Mouse (Mus musculus): ENCODE measurements around the gene Robo4. TPM values are rescaled to one million over a fixed set of nuclear protein-coding genes. Genes with fewer than 3 reads are reported as not detected.

Robo4 gene
- polyA plus RNA-seq, 1 experiment from 2014 or later: 10.7 TPM

DNA sequence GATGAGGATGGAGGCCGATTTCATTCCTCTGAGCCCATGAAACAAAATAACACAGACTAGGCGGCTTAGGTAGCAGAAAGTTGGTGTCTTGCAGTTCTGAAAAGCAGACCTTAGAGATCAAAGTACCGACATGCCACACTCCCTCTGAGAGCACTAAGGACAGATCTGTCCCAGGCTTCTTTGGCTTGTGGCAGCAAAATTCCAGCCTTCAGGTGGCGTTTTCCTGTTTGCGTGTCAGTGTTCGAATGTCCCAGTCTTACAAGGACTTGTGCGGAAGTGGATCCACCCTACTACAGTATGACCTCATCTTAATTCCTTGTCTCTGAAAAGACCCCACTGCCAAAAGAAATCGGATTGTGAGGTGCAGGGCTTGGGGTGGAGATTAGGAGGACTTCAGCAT lies 32.8 kb upstream of the Robo4 start:
- WGBS: 70% methylated on average over 8 of the region's 8 CpGs
- H3K27ac ChIP-seq: no peak overlapping the region; the same call in 1 of the 2 replicates

DNA sequence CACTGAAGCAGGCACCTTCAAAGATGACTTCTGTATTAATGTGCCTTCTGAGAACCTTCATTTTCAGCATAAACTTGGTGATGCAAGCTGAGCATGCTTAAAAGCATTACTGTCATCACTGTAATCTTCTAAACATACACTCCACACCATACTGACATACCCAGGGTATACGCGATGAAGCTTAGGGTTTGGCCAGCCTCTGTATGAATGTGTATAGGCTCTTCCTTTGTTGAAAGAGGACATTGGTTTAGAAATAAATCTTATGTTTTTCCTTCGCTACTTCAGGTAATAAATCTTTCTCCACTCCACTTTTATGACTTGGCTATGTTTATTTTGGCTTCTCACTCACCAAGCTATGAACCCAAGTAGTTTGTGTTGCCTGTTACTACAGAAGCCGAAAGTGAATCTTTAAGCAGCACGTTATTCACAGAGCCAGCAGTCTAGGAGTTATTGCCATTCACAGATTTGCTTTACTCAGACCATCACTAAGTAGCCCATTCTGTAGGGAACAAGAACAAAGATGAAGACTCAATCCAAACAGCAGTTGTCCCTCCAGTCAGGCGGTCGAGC lies 30.4 kb upstream of the Robo4 start:
- Histone ChIP-seq H3K9ac (no peak overlapping the region), H3K9me3 (no peaks in the 10 kb centered on the region), H3K4me1 (no peaks in the 10 kb centered on the region), H3K4me2 (no peak overlapping the region), H3K27me3 (no peaks in the 10 kb centered on the region), H3K4me3 (no peak overlapping the region), H3K36me3 (no peaks in the 10 kb centered on the region), H3K27ac (no peak overlapping the region)
- WGBS: 66% methylated on average over 7 of the region's 7 CpGs
- no peak for ATAC-seq (ENCODE audit: insufficient number of reproducible peaks, low FRiP score, low TSS enrichment, low read depth)

More for the DNA sequence above, 32.8 kb upstream of the Robo4 start:
- H3K4me1 ChIP-seq: no peaks in the 10 kb centered on the region
- ATAC-seq (ENCODE audit: insufficient number of reproducible peaks, low FRiP score, low TSS enrichment, low read depth): no peak
- no peaks in the 10 kb centered on the region for H3K27me3 ChIP-seq
- no peaks in the 10 kb centered on the region for H3K9me3 ChIP-seq
- no peak overlapping the region for H3K4me2 ChIP-seq
- no peaks in the 10 kb centered on the region for H3K36me3 ChIP-seq
- no peak overlapping the region for H3K4me3 ChIP-seq
- H3K9ac ChIP-seq: no peak overlapping the region

DNA sequence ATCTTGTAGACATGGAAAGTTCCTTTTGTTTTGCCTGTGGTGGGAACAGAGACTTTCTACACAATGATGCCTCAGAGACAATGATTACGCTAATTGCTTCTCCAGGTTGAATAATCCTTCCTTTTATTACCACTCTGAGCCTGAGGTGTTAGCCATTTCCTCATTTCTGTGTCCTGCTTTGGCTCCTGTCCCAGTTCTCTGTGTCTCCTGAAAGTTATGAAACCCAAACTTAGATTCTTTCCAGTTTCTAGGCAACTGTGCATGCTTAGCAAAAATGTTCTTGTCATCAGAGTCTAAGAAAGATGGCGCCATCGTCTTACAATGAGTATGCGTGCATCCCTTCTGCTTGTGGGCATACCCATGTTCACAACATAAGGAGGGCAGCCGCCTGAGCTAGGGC lies 26.0 kb upstream of the Robo4 start:
- Histone ChIP-seq H3K9me3 (no peaks in the 10 kb centered on the region), H3K27ac (no peak overlapping the region), H3K4me2 (no peak overlapping the region), H3K4me3 (no peak overlapping the region), H3K27me3 (no peaks in the 10 kb centered on the region), H3K36me3 (no peaks in the 10 kb centered on the region), H3K4me1 (no peaks in the 10 kb centered on the region), H3K9ac (no peak overlapping the region)
- WGBS: 86% methylated on average over 5 of the region's 5 CpGs
- ATAC-seq (ENCODE audit: insufficient number of reproducible peaks, low FRiP score, low TSS enrichment, low read depth): no peak

DNA sequence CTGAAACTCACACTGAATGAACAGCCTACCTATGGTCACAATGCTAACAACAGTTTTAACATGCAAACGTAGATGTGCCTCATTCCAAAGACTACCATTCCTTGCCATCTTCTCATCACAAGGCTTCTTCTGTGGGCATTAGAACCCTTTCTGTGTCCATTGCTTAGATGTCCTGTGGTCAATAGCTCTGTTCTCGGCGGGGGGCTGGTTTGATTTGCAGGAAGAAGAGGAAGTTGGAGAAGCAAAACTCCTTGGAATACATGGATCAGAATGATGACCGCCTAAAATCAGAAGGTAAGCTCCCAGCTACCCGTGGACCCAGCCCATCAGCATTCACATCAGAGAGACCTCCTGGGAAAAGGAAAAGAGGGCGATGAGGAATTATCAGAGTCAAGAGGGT lies 18.5 kb upstream of the Robo4 start:
- ATAC-seq (ENCODE audit: insufficient number of reproducible peaks, low FRiP score, low TSS enrichment, low read depth): no peak
- 88% methylated on average over 6 of the region's 6 CpGs for WGBS

DNA sequence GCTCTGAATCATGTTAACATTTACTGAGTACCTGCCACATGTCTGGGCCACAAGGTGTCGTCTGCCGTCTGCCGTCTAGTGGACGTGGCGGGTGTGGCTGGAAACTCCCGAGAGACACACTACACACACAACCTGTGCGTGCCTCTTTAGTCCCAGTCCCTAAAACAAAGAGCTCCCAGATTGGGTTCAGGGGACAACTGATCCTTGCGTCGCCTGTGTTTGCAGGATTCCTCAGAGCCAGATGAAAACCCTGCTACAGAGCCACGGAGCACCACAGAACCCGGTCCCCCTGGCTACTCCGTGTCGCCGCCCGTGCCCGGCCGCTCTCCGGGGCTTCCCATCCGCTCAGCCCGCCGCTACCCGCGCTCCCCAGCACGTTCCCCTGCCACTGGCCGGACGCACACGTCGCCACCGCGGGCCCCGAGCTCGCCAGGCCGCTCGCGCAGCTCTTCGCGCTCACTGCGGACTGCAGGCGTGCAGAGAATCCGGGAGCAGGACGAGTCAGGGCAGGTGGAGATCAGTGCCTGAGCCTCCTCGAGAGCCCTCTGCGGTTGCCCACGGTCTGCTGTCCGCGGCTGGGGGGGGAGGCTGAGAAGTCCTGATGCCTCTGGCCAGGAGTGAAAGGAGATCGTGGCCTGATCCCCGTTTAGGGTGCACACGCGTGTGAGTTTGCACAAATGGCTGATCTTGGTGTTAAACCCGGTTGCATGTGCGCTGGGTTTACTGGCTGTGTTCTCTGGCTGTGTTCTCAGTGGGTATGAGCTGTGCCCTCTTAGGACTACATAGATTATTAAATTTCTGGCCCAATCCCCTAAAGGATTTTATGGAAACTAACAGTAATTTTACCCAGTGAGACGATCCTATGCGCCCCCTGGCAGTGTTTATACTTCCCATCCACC lies 17.2 kb upstream of the Robo4 start:
- Histone ChIP-seq H3K4me3 (peak overlapping the region; percentile 44), H3K4me2 (peak overlapping the region; percentile 91), H3K27me3 (peaks cover 34% of the 10 kb centered on the region), H3K36me3 (no peaks in the 10 kb centered on the region), H3K9me3 (no peaks in the 10 kb centered on the region), H3K4me1 (peaks cover 8% of the 10 kb centered on the region), H3K27ac (no peak overlapping the region), H3K9ac (peak overlapping the region; percentile 49)
- 4% methylated on average over 54 of the region's 54 CpGs for WGBS
- ATAC-seq (ENCODE audit: insufficient number of reproducible peaks, low FRiP score, low TSS enrichment, low read depth): peak; percentile 55; the same call in 1 of the 2 replicates

More for the DNA sequence above, 18.5 kb upstream of the Robo4 start:
- Histone ChIP-seq H3K36me3 (no peaks in the 10 kb centered on the region), H3K9me3 (no peaks in the 10 kb centered on the region), H3K4me3 (no peak overlapping the region), H3K4me1 (peaks cover 8% of the 10 kb centered on the region), H3K27me3 (peaks cover 34% of the 10 kb centered on the region), H3K9ac (no peak overlapping the region), H3K27ac (no peak overlapping the region), H3K4me2 (no peak overlapping the region)

DNA sequence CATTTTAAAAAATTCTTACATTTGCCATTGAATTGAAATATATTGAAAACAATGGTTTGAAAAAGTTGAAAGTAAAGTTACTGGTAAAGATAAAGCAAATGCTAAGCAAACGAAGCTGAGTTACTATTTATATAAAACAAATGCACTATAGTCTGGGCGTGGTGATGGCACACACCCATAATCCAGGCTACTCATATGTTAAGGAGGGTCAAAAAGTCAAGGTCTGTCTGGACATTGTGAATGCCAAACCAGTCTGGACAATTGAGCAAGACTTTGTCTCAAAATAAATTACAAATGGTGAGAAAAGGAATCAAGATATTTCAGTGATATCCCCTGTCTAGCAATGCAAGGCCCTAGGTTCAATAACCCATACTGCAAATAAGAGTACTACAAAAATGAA lies 10.8 kb upstream of the Robo4 start:
- H3K27ac ChIP-seq: no peak overlapping the region
- no peaks in the 10 kb centered on the region for H3K4me1 ChIP-seq
- H3K4me2 ChIP-seq: no peak overlapping the region
- no peak overlapping the region for H3K4me3 ChIP-seq
- ATAC-seq (ENCODE audit: insufficient number of reproducible peaks, low FRiP score, low TSS enrichment, low read depth): no peak
- H3K36me3 ChIP-seq: no peaks in the 10 kb centered on the region
- peaks cover 11% of the 10 kb centered on the region for H3K27me3 ChIP-seq
- no peak overlapping the region for H3K9ac ChIP-seq
- 71% methylated on average over 2 of the region's 2 CpGs for whole genome bisulfite sequencing
- H3K9me3 ChIP-seq: no peaks in the 10 kb centered on the region

DNA sequence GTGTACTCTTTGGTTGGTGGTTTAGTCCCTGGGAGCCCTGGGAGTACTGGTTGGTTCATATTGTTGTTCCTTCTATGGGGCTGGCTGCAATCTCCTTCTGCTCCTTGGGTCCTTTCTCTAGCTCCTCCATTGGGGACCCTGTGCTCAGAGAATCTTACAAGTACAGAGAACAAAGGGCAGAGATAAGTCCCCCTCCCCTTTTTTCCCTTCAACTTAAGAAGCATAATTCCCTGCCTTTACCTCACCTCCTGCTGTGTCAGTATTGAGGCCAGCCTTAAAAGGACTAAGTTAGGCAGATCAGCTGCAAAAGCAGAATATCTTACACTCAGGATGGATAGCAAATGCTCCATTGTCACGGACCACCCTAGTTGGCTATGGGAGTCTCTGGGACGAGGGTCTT lies 9.6 kb upstream of the Robo4 start:
- Histone ChIP-seq H3K4me3 (no peak overlapping the region), H3K27ac (no peak overlapping the region), H3K4me1 (no peaks in the 10 kb centered on the region), H3K9me3 (no peaks in the 10 kb centered on the region), H3K36me3 (no peaks in the 10 kb centered on the region), H3K4me2 (no peak overlapping the region), H3K9ac (no peak overlapping the region), H3K27me3 (peaks cover 5% of the 10 kb centered on the region)
- WGBS: 82% methylated on average over 2 of the region's 2 CpGs
- ATAC-seq (ENCODE audit: insufficient number of reproducible peaks, low FRiP score, low TSS enrichment, low read depth): no peak

DNA sequence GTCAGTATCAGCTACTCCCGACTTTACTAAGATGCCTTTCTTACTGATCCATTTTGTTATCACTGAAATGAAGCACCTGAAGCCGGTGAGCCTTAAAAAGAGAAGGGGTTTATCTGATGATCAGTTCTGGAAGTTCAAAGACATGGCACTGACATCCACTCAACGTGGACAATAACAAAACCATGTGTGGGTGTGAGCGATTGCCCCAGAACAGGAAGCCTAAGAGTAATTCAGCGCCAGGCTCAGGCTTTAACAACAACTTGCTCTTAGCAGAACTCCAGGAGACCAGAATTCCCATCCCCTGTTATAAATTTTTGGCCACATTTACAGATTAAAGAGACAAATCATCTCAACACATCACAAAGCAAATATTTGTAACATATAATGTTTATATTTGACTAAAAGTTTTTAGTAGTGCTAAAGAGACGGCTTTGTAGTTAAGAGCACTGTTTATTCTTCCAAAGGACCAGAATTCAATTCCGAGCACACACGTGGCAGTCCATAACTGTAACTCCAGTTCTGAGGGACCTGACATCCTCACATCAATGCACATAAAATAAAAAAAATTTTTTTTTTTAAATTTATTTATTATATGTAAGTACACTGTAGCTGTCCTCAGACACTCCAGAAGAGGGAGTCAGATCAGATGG lies 8.1 kb upstream of the Robo4 start:
- ATAC-seq (ENCODE audit: insufficient number of reproducible peaks, low FRiP score, low TSS enrichment, low read depth): no peak
- Histone ChIP-seq H3K9ac (no peak overlapping the region), H3K27ac (no peak overlapping the region), H3K27me3 (no peaks in the 10 kb centered on the region), H3K4me2 (no peak overlapping the region), H3K36me3 (no peaks in the 10 kb centered on the region), H3K9me3 (no peaks in the 10 kb centered on the region), H3K4me1 (no peaks in the 10 kb centered on the region), H3K4me3 (no peak overlapping the region)
- WGBS: 61% methylated on average over 8 of the region's 8 CpGs

DNA sequence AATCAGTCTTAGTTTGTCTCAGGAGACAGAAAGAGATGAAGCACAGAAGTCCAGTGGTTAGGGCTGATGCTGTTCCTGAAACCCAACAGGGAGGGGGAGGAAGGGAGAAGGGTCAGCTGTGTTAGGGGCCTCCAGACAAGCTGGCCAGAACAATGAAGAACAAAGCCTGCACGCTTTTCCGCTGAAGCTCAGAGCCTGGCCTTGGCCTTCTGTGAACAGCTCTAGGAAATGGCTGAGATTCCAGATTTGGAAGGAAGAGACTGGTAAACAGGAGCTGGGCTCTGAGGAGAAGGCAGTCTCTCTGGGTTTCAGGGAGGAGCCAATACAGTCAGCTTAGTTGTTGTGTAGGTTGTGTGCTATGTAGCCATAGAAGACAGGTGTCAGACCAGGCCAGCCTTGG lies 1.1 kb upstream of the Robo4 start:
- H3K4me3 ChIP-seq: no peak overlapping the region
- WGBS: 82% methylated on average over 2 of the region's 2 CpGs
- no peak overlapping the region for H3K27ac ChIP-seq
- H3K36me3 ChIP-seq: no peaks in the 10 kb centered on the region
- H3K9me3 ChIP-seq: no peaks in the 10 kb centered on the region
- 0 out of 2 replicates have a peak, but pooled peaks cover 4% of the 10 kb centered on the region for H3K27me3 ChIP-seq
- no peak for ATAC-seq (ENCODE audit: insufficient number of reproducible peaks, low FRiP score, low TSS enrichment, low read depth)
- no peaks in the 10 kb centered on the region for H3K4me1 ChIP-seq
- H3K4me2 ChIP-seq: no peak overlapping the region
- H3K9ac ChIP-seq: no peak overlapping the region

DNA sequence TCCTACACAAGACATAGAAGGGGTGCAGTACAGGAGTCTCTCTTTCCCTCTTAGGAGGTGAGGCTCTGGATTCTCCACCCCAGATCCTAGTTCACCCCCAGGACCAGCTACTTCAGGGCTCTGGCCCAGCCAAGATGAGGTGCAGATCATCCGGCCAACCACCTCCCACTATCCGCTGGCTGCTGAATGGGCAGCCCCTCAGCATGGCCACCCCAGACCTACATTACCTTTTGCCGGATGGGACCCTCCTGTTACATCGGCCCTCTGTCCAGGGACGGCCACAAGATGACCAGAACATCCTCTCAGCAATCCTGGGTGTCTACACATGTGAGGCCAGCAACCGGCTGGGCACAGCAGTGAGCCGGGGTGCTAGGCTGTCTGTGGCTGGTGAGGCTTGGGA lies 804 bp downstream of the Robo4 start:
- Histone ChIP-seq H3K4me3 (peak overlapping the region; percentile 9; the same call in 1 of the 2 replicates), H3K4me2 (no peak overlapping the region), H3K27ac (no peak overlapping the region), H3K9me3 (no peaks in the 10 kb centered on the region), H3K9ac (no peak overlapping the region), H3K27me3 (peaks cover 13% of the 10 kb centered on the region; the same call in 1 of the 2 replicates), H3K36me3 (no peaks in the 10 kb centered on the region), H3K4me1 (no peaks in the 10 kb centered on the region)
- no peak for ATAC-seq (ENCODE audit: insufficient number of reproducible peaks, low FRiP score, low TSS enrichment, low read depth)
- 84% methylated on average over 7 of the region's 7 CpGs for WGBS

DNA sequence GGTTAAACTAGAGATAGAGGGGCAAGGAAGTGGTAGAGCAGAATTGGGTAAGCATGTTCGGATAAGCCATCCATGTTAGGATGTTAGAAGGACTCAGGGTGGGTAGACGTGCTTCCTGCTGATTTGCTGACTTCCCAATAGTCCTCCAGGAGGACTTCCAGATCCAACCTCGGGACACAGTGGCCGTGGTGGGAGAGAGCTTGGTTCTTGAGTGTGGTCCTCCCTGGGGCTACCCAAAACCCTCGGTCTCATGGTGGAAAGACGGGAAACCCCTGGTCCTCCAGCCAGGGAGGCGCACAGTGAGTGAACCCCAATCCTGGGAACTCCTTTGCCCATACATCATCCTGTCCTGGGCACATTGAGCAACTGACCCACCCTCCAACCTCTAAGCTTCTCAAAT lies 1.3 kb downstream of the Robo4 start:
- Histone ChIP-seq H3K27me3 (peaks cover 18% of the 10 kb centered on the region; the same call in 1 of the 2 replicates), H3K4me1 (peaks cover 4% of the 10 kb centered on the region), H3K4me2 (no peak overlapping the region), H3K9me3 (no peaks in the 10 kb centered on the region), H3K36me3 (no peaks in the 10 kb centered on the region), H3K27ac (no peak overlapping the region), H3K4me3 (0 out of 2 replicates have a peak overlapping the region, but pooled peaks have one; percentile 9), H3K9ac (no peak overlapping the region)
- no peak for ATAC-seq (ENCODE audit: insufficient number of reproducible peaks, low FRiP score, low TSS enrichment, low read depth)
- WGBS: 89% methylated on average over 7 of the region's 7 CpGs

DNA sequence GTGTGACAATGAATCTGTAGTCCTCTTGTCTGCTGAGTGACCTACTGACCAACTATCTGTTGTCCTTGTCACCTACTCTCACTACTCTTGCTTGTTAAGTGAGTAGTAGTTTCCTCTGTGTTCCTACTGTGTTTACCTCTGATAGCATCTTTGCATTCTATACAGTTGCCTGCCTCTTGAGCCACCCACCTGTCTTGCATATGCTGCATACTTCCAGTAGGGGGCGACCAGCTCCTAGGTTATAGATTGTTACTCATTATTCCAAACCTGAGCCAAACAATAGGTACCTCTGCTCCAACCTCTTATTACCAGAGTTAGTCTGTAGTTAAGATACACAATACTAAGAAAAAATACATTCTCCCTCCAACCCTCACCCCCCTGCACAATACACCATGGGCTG lies 4.7 kb downstream of the Robo4 start:
- Histone ChIP-seq H3K27ac (no peak overlapping the region), H3K4me1 (peaks cover 7% of the 10 kb centered on the region), H3K9ac (no peak overlapping the region), H3K36me3 (no peaks in the 10 kb centered on the region), H3K4me3 (no peak overlapping the region), H3K9me3 (no peaks in the 10 kb centered on the region), H3K4me2 (no peak overlapping the region), H3K27me3 (peaks cover 22% of the 10 kb centered on the region; the same call in 1 of the 2 replicates)
- WGBS: 0% methylated on average over 1 of the region's 1 CpGs
- no peak for ATAC-seq (ENCODE audit: insufficient number of reproducible peaks, low FRiP score, low TSS enrichment, low read depth)
